Mouse (Mus musculus): ENCODE measurements at regions not wholly inside any gene's neighbourhood (a gene's known extent, or its start where the extent isn't known, plus 50 kb on each side); places are given as distances from the start of the nearest gene placed in this dataset.

DNA sequence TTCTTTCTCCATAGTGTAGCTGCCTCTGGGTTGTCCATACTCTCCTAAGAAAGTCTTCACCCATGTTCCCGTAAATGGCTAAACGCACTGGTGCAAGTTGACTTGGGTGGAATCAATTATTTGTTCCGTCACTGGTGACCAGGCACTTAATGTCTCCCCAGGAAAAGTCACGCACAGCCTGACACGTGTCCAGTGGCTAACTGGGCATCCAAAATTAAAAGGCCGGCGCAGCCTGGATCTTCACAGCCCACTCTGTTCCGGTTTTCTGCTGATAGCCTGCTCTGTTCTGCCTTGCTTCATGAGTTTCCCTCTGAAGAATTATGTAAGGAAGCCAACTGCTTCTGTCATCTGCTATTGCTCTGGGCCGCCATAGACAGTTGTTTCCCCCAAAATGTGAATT is 81.3 kb upstream of the Rbms3 start:
- Histone ChIP-seq H3K4me1 (ENCODE audit: control insufficient read depth, insufficient read depth, low read length) (0 out of 2 replicates have a peak, but pooled peaks cover 4% of the 10 kb centered on the region), H3K9me3 (ENCODE audit: control insufficient read depth, low read depth, low read length) (no peaks in the 10 kb centered on the region), H3K36me3 (ENCODE audit: control insufficient read depth, insufficient read depth, low read length) (no peaks in the 10 kb centered on the region), H3K4me2 (replicated peaks; ENCODE audit: low read depth, low read length) (no peak overlapping the region), H3K27ac (ENCODE audit: low read length) (no peak overlapping the region), H3K4me3 (ENCODE audit: low read depth, low read length) (no peak overlapping the region), H3K9ac (replicated peaks; ENCODE audit: low read depth, low read length) (no peak overlapping the region), H3K27me3 (ENCODE audit: control insufficient read depth, insufficient read depth, low read length) (no peaks in the 10 kb centered on the region)
- no peak for ATAC-seq (ENCODE audit: insufficient number of reproducible peaks, insufficient read depth, low FRiP score, low read depth)
- 92% methylated on average over 9 of the region's 9 CpGs for WGBS

- Histone ChIP-seq H3K4me2 (replicated peaks; ENCODE audit: low read depth, low read length) (no peak overlapping the region), H3K27ac (ENCODE audit: low read length) (no peak overlapping the region), H3K27me3 (ENCODE audit: control insufficient read depth, insufficient read depth, low read length) (no peaks in the 10 kb centered on the region), H3K9ac (replicated peaks; ENCODE audit: low read depth, low read length) (no peak overlapping the region), H3K36me3 (ENCODE audit: control insufficient read depth, insufficient read depth, low read length) (no peaks in the 10 kb centered on the region), H3K4me3 (ENCODE audit: low read depth, low read length) (no peak overlapping the region), H3K9me3 (ENCODE audit: control insufficient read depth, low read depth, low read length) (no peaks in the 10 kb centered on the region), H3K4me1 (ENCODE audit: control insufficient read depth, insufficient read depth, low read length) (no peaks in the 10 kb centered on the region)
- no peak for ATAC-seq (ENCODE audit: insufficient number of reproducible peaks, insufficient read depth, low FRiP score, low read depth)
- 75% methylated on average over 13 of the region's 13 CpGs for WGBS
Observed at GRCm38 (mm10) chr9:117709677-117710076, 80.0 kb upstream of the Rbms3 start.

DNA sequence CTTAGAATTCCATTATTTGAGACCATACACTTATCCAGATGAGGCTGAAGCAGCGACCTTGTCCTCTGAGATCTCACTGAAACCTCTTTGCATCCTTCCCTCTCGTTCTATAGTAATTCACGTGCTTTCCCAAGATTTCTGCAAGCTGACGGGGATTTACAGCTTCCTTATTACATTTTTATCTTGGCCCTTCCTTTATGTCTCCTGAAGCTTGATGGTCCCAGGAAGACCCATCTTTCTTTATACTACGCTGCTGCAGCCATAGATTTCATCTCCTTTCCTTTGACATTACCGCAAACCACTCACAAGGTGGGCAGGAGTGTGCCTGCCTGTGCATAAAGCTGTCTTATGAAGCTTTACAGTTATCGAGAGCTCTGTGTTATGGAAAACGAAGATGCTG is 63.3 kb upstream of the Rbms3 start:
- H3K4me2 ChIP-seq (replicated peaks; ENCODE audit: low read depth, low read length) = no peak overlapping the region
- H3K27me3 ChIP-seq (ENCODE audit: control insufficient read depth, insufficient read depth, low read length) = no peaks in the 10 kb centered on the region
- WGBS = 90% methylated on average over 8 of the region's 8 CpGs
- no peak for ATAC-seq (ENCODE audit: insufficient number of reproducible peaks, insufficient read depth, low FRiP score, low read depth)
- no peaks in the 10 kb centered on the region for H3K4me1 ChIP-seq (ENCODE audit: control insufficient read depth, insufficient read depth, low read length)
- H3K36me3 ChIP-seq (ENCODE audit: control insufficient read depth, insufficient read depth, low read length) = no peaks in the 10 kb centered on the region
- H3K9me3 ChIP-seq (ENCODE audit: control insufficient read depth, low read depth, low read length) = no peaks in the 10 kb centered on the region
- no peak overlapping the region for H3K9ac ChIP-seq (replicated peaks; ENCODE audit: low read depth, low read length)
- no peak overlapping the region for H3K27ac ChIP-seq (ENCODE audit: low read length)
- no peak overlapping the region for H3K4me3 ChIP-seq (ENCODE audit: low read depth, low read length)

DNA sequence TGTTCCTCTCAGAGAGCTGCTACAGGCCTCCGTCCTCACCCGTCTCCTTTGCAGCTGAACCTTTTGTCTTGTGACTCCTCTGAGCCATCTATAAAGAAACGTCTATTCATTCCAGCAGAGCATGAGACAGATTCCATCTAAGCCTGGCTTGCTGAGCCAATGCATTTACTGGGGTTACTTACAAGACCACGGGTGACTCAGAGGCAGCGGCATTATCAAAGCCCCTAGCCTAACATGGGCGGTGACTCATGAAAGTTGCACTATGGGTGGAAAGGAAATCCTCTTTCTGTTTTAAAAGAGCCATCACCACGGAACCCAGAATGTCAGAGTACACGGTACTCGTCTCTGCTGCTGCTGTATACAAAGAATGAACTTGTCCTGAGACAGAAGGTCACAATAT is 62.8 kb upstream of the Rbms3 start:
- Histone ChIP-seq H3K27ac (ENCODE audit: low read length) (no peak overlapping the region), H3K36me3 (ENCODE audit: control insufficient read depth, insufficient read depth, low read length) (no peaks in the 10 kb centered on the region), H3K27me3 (ENCODE audit: control insufficient read depth, insufficient read depth, low read length) (no peaks in the 10 kb centered on the region), H3K4me3 (ENCODE audit: low read depth, low read length) (no peak overlapping the region), H3K4me1 (ENCODE audit: control insufficient read depth, insufficient read depth, low read length) (no peaks in the 10 kb centered on the region), H3K9ac (replicated peaks; ENCODE audit: low read depth, low read length) (no peak overlapping the region), H3K4me2 (replicated peaks; ENCODE audit: low read depth, low read length) (no peak overlapping the region), H3K9me3 (ENCODE audit: control insufficient read depth, low read depth, low read length) (no peaks in the 10 kb centered on the region)
- ATAC-seq (ENCODE audit: insufficient number of reproducible peaks, insufficient read depth, low FRiP score, low read depth) = no peak
- WGBS = 74% methylated on average over 9 of the region's 9 CpGs

- Histone ChIP-seq H3K4me1 (ENCODE audit: control insufficient read depth, insufficient read depth, low read length) (no peaks in the 10 kb centered on the region), H3K4me3 (ENCODE audit: low read depth, low read length) (no peak overlapping the region), H3K4me2 (replicated peaks; ENCODE audit: low read depth, low read length) (no peak overlapping the region), H3K9me3 (ENCODE audit: control insufficient read depth, low read depth, low read length) (no peaks in the 10 kb centered on the region), H3K27me3 (ENCODE audit: control insufficient read depth, insufficient read depth, low read length) (no peaks in the 10 kb centered on the region), H3K9ac (replicated peaks; ENCODE audit: low read depth, low read length) (no peak overlapping the region), H3K36me3 (ENCODE audit: control insufficient read depth, insufficient read depth, low read length) (no peaks in the 10 kb centered on the region), H3K27ac (ENCODE audit: low read length) (no peak overlapping the region)
- no peak for ATAC-seq (ENCODE audit: insufficient number of reproducible peaks, insufficient read depth, low FRiP score, low read depth)
- WGBS = 60% methylated on average over 4 of the region's 4 CpGs
Observed at GRCm38 (mm10) chr9:117689946-117690345, 60.2 kb upstream of the Rbms3 start.

All from stomach, embryonic 14.5 days (tissue).